Mouse (Mus musculus): ENCODE results near the gene Samd5.

DNA sequence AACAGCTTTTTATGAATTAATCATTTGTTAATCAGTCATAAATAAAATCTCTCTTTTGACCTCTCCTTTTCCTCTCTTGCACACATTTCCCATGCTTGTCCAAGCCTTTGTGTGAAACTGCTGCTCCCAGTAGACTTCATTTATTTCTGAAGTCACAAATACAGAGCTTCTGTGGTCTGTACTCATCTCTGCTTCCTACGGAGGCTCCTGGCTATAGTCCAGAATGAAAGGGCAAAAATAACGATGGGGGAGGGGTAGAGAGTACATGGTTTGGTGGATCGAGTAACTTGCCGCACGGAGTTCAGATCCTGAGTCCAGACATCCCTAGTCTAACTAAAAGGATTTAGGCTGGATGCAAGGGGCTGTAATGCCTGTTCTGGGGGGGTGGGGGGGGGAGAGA lies 3.1 kb upstream of the Samd5 start:
- no peak for TF ChIP-seq CHD2 (IDR thresholded peaks at IDR 0.05; ENCODE audit: low read depth, low read length)
- TF ChIP-seq ZNF384 (IDR thresholded peaks at IDR 0.05; ENCODE audit: low read depth, low read length), result no peak
- TF ChIP-seq MAFK (IDR thresholded peaks at IDR 0.05; ENCODE audit: insufficient read depth, low read depth, low read length), result no peak
- no peak for TF ChIP-seq HCFC1 (IDR thresholded peaks at IDR 0.05; ENCODE audit: borderline replicate concordance, insufficient read depth, low read length)
